Mouse (Mus musculus): ENCODE measurements around the gene Asb6. TPM values are rescaled to one million over a fixed set of nuclear protein-coding genes. Genes with fewer than 3 reads are reported as not detected.

Gene Asb6
- total and polyA plus RNA-seq, 2 experiments from 2014 or later = 36.6 to 53.5 TPM

- peaks cover 36% of the 10 kb centered on the region for H3K36me3 ChIP-seq (ENCODE audit: insufficient read depth, low read length)
- ATAC-seq (peak; percentile 6), DNase-seq (ENCODE audit: low spot score) (peak; percentile 74)
- no peaks in the 10 kb centered on the region for H3K27me3 ChIP-seq (ENCODE audit: insufficient read depth, low read length)
- peak overlapping the region; percentile 83 for H3K4me3 ChIP-seq (ENCODE audit: low read length)
- peak; percentile 60 for TF ChIP-seq CTCF (IDR thresholded peaks at IDR 0.05; ENCODE audit: low read depth)
- peak overlapping the region; percentile 64 for H3K9ac ChIP-seq (replicated peaks; ENCODE audit: low read length)
- peak overlapping the region; percentile 71 for H3K27ac ChIP-seq
- H3K4me2 ChIP-seq (ENCODE audit: low read depth, low read length) = peak overlapping the region; percentile 65
- H3K9me3 ChIP-seq (ENCODE audit: low read length) = no peaks in the 10 kb centered on the region
- WGBS = 35% methylated on average over 26 of the region's 26 CpGs
- 0 out of 2 replicates have a peak, but pooled peaks cover 6% of the 10 kb centered on the region for H3K4me1 ChIP-seq (ENCODE audit: insufficient read depth, low read length)
These were observed 3.0 kb downstream of the Asb6 start for GRCm38 (mm10) chr2:30826825-30827748.

- Histone ChIP-seq H3K27ac (peak overlapping the region; percentile 26; the same call in 1 of the 2 replicates), H3K27me3 (ENCODE audit: insufficient read depth, low read length) (no peaks in the 10 kb centered on the region), H3K9ac (replicated peaks; ENCODE audit: low read length) (no peak overlapping the region), H3K4me1 (ENCODE audit: insufficient read depth, low read length) (0 out of 2 replicates have a peak, but pooled peaks cover 6% of the 10 kb centered on the region), H3K4me2 (ENCODE audit: low read depth, low read length) (no peak overlapping the region), H3K36me3 (ENCODE audit: insufficient read depth, low read length) (peaks cover 55% of the 10 kb centered on the region), H3K4me3 (ENCODE audit: low read length) (no peak overlapping the region), H3K9me3 (ENCODE audit: low read length) (no peaks in the 10 kb centered on the region)
- peak; percentile 59 for ATAC-seq
- TF ChIP-seq CTCF (IDR thresholded peaks at IDR 0.05; ENCODE audit: low read depth) = 0 out of 2 replicates have a peak, but pooled peaks have one; percentile 3
- WGBS = 64% methylated on average over 13 of the region's 13 CpGs
- DNase-seq (ENCODE audit: low spot score) = peak; percentile 82
These were observed 6.6 kb downstream of the Asb6 start for GRCm38 (mm10) chr2:30823385-30824153.

GRCm38 (mm10) chr2:30822460-30822859 is 7.7 kb downstream of the Asb6 start:
- Histone ChIP-seq H3K4me2 (ENCODE audit: low read depth, low read length) (no peak overlapping the region), H3K9ac (replicated peaks; ENCODE audit: low read length) (no peak overlapping the region), H3K9me3 (ENCODE audit: low read length) (no peaks in the 10 kb centered on the region), H3K4me3 (ENCODE audit: low read length) (no peak overlapping the region), H3K27me3 (ENCODE audit: insufficient read depth, low read length) (no peaks in the 10 kb centered on the region), H3K36me3 (ENCODE audit: insufficient read depth, low read length) (peaks cover 55% of the 10 kb centered on the region), H3K27ac (peak overlapping the region; percentile 26; the same call in 1 of the 2 replicates), H3K4me1 (ENCODE audit: insufficient read depth, low read length) (0 out of 2 replicates have a peak, but pooled peaks cover 6% of the 10 kb centered on the region)
- 87% methylated on average over 8 of the region's 8 CpGs for WGBS
- DNase-seq (ENCODE audit: low spot score) = no peak
- no peak for TF ChIP-seq CTCF (IDR thresholded peaks at IDR 0.05; ENCODE audit: low read depth)
- ATAC-seq = no peak

- H3K4me3 ChIP-seq (ENCODE audit: low read length) = no peak overlapping the region
- no peak overlapping the region for H3K27ac ChIP-seq
- H3K9ac ChIP-seq (replicated peaks; ENCODE audit: low read length) = no peak overlapping the region
- TF ChIP-seq CTCF (IDR thresholded peaks at IDR 0.05; ENCODE audit: low read depth) = peak; percentile 56
- H3K4me2 ChIP-seq (ENCODE audit: low read depth, low read length) = no peak overlapping the region
- 98% methylated on average over 3 of the region's 3 CpGs for WGBS
- ATAC-seq (no peak), DNase-seq (ENCODE audit: low spot score) (no peak)
- H3K27me3 ChIP-seq (ENCODE audit: insufficient read depth, low read length) = no peaks in the 10 kb centered on the region
- peaks cover 62% of the 10 kb centered on the region for H3K36me3 ChIP-seq (ENCODE audit: insufficient read depth, low read length)
- no peaks in the 10 kb centered on the region for H3K9me3 ChIP-seq (ENCODE audit: low read length)
- H3K4me1 ChIP-seq (ENCODE audit: insufficient read depth, low read length) = no peaks in the 10 kb centered on the region
These were observed 9.1 kb downstream of the Asb6 start for GRCm38 (mm10) chr2:30821073-30821472.

- WGBS = 93% methylated on average over 5 of the region's 5 CpGs
- Histone ChIP-seq H3K9ac (replicated peaks; ENCODE audit: low read length) (no peak overlapping the region), H3K4me3 (ENCODE audit: low read length) (no peak overlapping the region), H3K27ac (no peak overlapping the region), H3K4me2 (ENCODE audit: low read depth, low read length) (no peak overlapping the region), H3K36me3 (ENCODE audit: insufficient read depth, low read length) (peaks cover 59% of the 10 kb centered on the region), H3K9me3 (ENCODE audit: low read length) (no peaks in the 10 kb centered on the region), H3K4me1 (ENCODE audit: insufficient read depth, low read length) (no peaks in the 10 kb centered on the region), H3K27me3 (ENCODE audit: insufficient read depth, low read length) (no peaks in the 10 kb centered on the region)
- ATAC-seq = no peak
- no peak for DNase-seq (ENCODE audit: low spot score)
- no peak for TF ChIP-seq CTCF (IDR thresholded peaks at IDR 0.05; ENCODE audit: low read depth)
These were observed 10.3 kb downstream of the Asb6 start for GRCm38 (mm10) chr2:30819873-30820272.

GRCm38 (mm10) chr2:30816383-30816782 is 13.8 kb downstream of the Asb6 start:
- no peak overlapping the region for H3K9ac ChIP-seq (replicated peaks; ENCODE audit: low read length)
- no peaks in the 10 kb centered on the region for H3K4me1 ChIP-seq (ENCODE audit: insufficient read depth, low read length)
- peaks cover 41% of the 10 kb centered on the region for H3K36me3 ChIP-seq (ENCODE audit: insufficient read depth, low read length)
- H3K27me3 ChIP-seq (ENCODE audit: insufficient read depth, low read length) = no peaks in the 10 kb centered on the region
- no peak overlapping the region for H3K4me2 ChIP-seq (ENCODE audit: low read depth, low read length)
- no peak overlapping the region for H3K27ac ChIP-seq
- DNase-seq (ENCODE audit: low spot score) (no peak), ATAC-seq (no peak)
- 86% methylated on average over 1 of the region's 1 CpGs for WGBS
- TF ChIP-seq CTCF (IDR thresholded peaks at IDR 0.05; ENCODE audit: low read depth) = no peak
- H3K9me3 ChIP-seq (ENCODE audit: low read length) = no peaks in the 10 kb centered on the region
- no peak overlapping the region for H3K4me3 ChIP-seq (ENCODE audit: low read length)
